In the genomic region with DNA sequence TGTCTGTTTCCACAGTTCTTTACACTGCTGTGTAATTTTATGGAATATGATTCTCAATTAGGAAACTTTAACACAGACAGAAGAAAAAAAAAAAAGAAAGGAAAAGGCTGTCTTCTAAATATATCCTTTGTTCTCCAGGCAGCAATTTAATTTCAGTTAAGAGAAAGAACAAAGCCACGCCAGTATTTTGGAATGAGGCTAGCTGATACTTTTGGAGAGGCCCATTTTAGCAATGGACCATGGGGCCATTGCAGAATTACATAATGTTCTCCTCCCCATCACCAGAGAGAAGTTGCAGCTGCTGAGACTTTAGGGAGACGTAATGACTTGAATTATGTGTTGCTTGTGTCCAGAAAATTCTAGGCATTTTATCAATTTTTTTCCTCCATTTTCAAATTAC, we compare ENCODE assay signal across 27 mouse cellular contexts.
DNase-seq lines count a peak whose midpoint lies in the region; ATAC-seq and TF ChIP-seq lines count a peak whose summit lies in the region.
"Had no signal": no experiment of that assay in that cellular context is flagged by ENCODE, and none has a peak within 500 bp of the region (broad histone marks: within the 10 kb centered on the region; RNA-seq: fewer than 3 reads in every experiment).

No protein-coding gene starts in this region.

- no peaks in the 10 kb centered on the region for H3K9me3 ChIP-seq in embryonic facial prominence, embryonic 14.5 days (ENCODE audit: control insufficient read depth, low read length)
- H3K9me3 ChIP-seq in embryonic facial prominence, embryonic 10.5 days = no peaks in the 10 kb centered on the region
- no peaks in the 10 kb centered on the region for H3K9me3 ChIP-seq in heart, embryonic 12.5 days (replicated peaks)
- H3K9me3 ChIP-seq: embryonic facial prominence, embryonic 15.5 days; forebrain, embryonic 10.5 days; heart, embryonic 15.5 days; hindbrain, embryonic 12.5 days had no signal

- no peak overlapping the region for H3K9ac ChIP-seq in embryonic facial prominence, embryonic 14.5 days (ENCODE audit: low read depth, low read length)
- H3K9ac ChIP-seq in heart, embryonic 12.5 days = no peak overlapping the region
- H3K9ac ChIP-seq: embryonic facial prominence, embryonic 15.5 days; heart, embryonic 15.5 days; hindbrain, embryonic 12.5 days had no signal

- TF ChIP-seq CTCF in left cerebral cortex, adult 2 months (IDR thresholded peaks at IDR 0.05) = no peak
- no peak for TF ChIP-seq CTCF in lung, adult 2 months (IDR thresholded peaks at IDR 0.05; ENCODE audit: insufficient read depth, low read length)

- ATAC-seq in embryonic facial prominence, embryonic 14.5 days (ENCODE audit: low read depth) = no peak
- ATAC-seq in heart, embryonic 12.5 days (ENCODE audit: insufficient number of reproducible peaks, low FRiP score) = no peak
- ATAC-seq: CD4-positive, CD25-positive, alpha-beta regulatory T cell, adult 4 months; forebrain, embryonic 14.5 days; hindbrain, embryonic 16.5 days; inflammation-experienced regulatory T-cells, adult 6 months had no signal

- H3K36me3 ChIP-seq in embryonic facial prominence, embryonic 14.5 days (ENCODE audit: control insufficient read depth, insufficient read depth, low read length) = no peaks in the 10 kb centered on the region
- no peaks in the 10 kb centered on the region for H3K36me3 ChIP-seq in embryonic facial prominence, embryonic 10.5 days (replicated peaks)
- no peaks in the 10 kb centered on the region for H3K36me3 ChIP-seq in heart, embryonic 12.5 days
- H3K36me3 ChIP-seq: embryonic facial prominence, embryonic 15.5 days; forebrain, embryonic 10.5 days; G1E; heart, embryonic 15.5 days; hindbrain, embryonic 12.5 days had no signal

- H3K4me1 ChIP-seq in embryonic facial prominence, embryonic 14.5 days (ENCODE audit: control insufficient read depth, insufficient read depth, low read length) = no peaks in the 10 kb centered on the region
- no peaks in the 10 kb centered on the region for H3K4me1 ChIP-seq in embryonic facial prominence, embryonic 10.5 days
- no peaks in the 10 kb centered on the region for H3K4me1 ChIP-seq in heart, embryonic 12.5 days (replicated peaks)
- H3K4me1 ChIP-seq in lung, adult 2 months (ENCODE audit: control insufficient read depth, insufficient read depth, low read length) = no peaks in the 10 kb centered on the region
- H3K4me1 ChIP-seq: embryonic facial prominence, embryonic 15.5 days; forebrain, embryonic 10.5 days; heart, embryonic 15.5 days; hindbrain, embryonic 12.5 days had no signal

- intact Hi-C loops in left cerebral cortex, adult 2 months (cut with DNase I) = loop anchor here (2.0 kb wide), 1 partner anchor 33 kb away; no protein-coding TSS in a partner anchor
- intact Hi-C loops in left cerebral cortex, postnatal 36 days (cut with DNase I) = loop anchor here (1.0 kb wide), 1 partner anchor 37 kb away; no protein-coding TSS in a partner anchor

- no peak overlapping the region for H3K4me2 ChIP-seq in embryonic facial prominence, embryonic 14.5 days (ENCODE audit: low read depth, low read length)
- H3K4me2 ChIP-seq in heart, embryonic 12.5 days = no peak overlapping the region
- H3K4me2 ChIP-seq: embryonic facial prominence, embryonic 15.5 days; heart, embryonic 15.5 days; hindbrain, embryonic 12.5 days had no signal

- no peak overlapping the region for H3K27ac ChIP-seq in embryonic facial prominence, embryonic 14.5 days (replicated peaks; ENCODE audit: low read depth, low read length)
- no peak overlapping the region for H3K27ac ChIP-seq in embryonic facial prominence, embryonic 10.5 days (replicated peaks)
- no peak overlapping the region for H3K27ac ChIP-seq in heart, embryonic 12.5 days (ENCODE audit: poor library complexity, severe bottlenecking)
- H3K27ac ChIP-seq in left cerebral cortex, adult 2 months = peak overlapping the region; percentile 24; the same call in 1 of the 2 replicates
- H3K27ac ChIP-seq: embryonic facial prominence, embryonic 15.5 days; forebrain, embryonic 10.5 days; heart, adult 2 months; heart, embryonic 15.5 days; hindbrain, embryonic 12.5 days had no signal

- TF ChIP-seq POLR2A in lung, adult 2 months (IDR thresholded peaks at IDR 0.05; ENCODE audit: borderline replicate concordance, extremely low read depth, low read depth, low read length) = no peak

- H3K4me3 ChIP-seq in embryonic facial prominence, embryonic 14.5 days (ENCODE audit: low read depth, low read length) = no peak overlapping the region
- no peak overlapping the region for H3K4me3 ChIP-seq in embryonic facial prominence, embryonic 10.5 days
- H3K4me3 ChIP-seq in heart, embryonic 12.5 days = no peak overlapping the region
- H3K4me3 ChIP-seq in left cerebral cortex, adult 2 months = no peak overlapping the region
- H3K4me3 ChIP-seq in lung, adult 2 months (replicated peaks; ENCODE audit: extremely low read depth, low read depth, low read length) = no peak overlapping the region
- H3K4me3 ChIP-seq: embryonic facial prominence, embryonic 15.5 days; erythroblast, embryonic 14.5 days; forebrain, embryonic 10.5 days; heart, adult 2 months; heart, embryonic 15.5 days; hindbrain, embryonic 12.5 days had no signal

- no peaks in the 10 kb centered on the region for H3K27me3 ChIP-seq in embryonic facial prominence, embryonic 14.5 days (replicated peaks; ENCODE audit: control insufficient read depth, insufficient read depth, low read length)
- no peaks in the 10 kb centered on the region for H3K27me3 ChIP-seq in embryonic facial prominence, embryonic 10.5 days (replicated peaks; ENCODE audit: low read depth, poor library complexity, severe bottlenecking)
- H3K27me3 ChIP-seq in heart, embryonic 12.5 days (replicated peaks) = no peaks in the 10 kb centered on the region
- H3K27me3 ChIP-seq: embryonic facial prominence, embryonic 15.5 days; heart, embryonic 15.5 days; hindbrain, embryonic 12.5 days had no signal

- 65% methylated on average over 2 of the region's 2 CpGs for WGBS in embryonic facial prominence, embryonic 14.5 days
- WGBS in embryonic facial prominence, embryonic 10.5 days = 81% methylated on average over 2 of the region's 2 CpGs
- 83% methylated on average over 2 of the region's 2 CpGs for WGBS in heart, embryonic 12.5 days
- 77% methylated on average over 2 of the region's 2 CpGs for WGBS in lung, adult 2 months

- DNase-seq in embryonic facial prominence, embryonic 14.5 days (ENCODE audit: low spot score) = peak; percentile 1
- DNase-seq in embryonic facial prominence, embryonic 10.5 days (ENCODE audit: low spot score) = no peak
- peak; percentile 1 to 4 for DNase-seq in heart, adult 9 months (ENCODE audit: low spot score in 2 of 2)
- no peak for DNase-seq in left cerebral cortex, adult 2 months (ENCODE audit: extremely low spot score in 1 of 2, low spot score in 2 of 2)
- DNase-seq in left cerebral cortex, postnatal 36 days (ENCODE audit: low spot score in 2 of 2) = no peak
- DNase-seq in lung, postnatal 36 days = peak; percentile 7
- no peak for DNase-seq in lung, adult 2 months
- DNase-seq: adrenal gland, adult 8-10 months; adrenal gland, postnatal 36 days; B cell, adult 2 months; cerebellum, adult 18-20 months; cerebellum, adult 9-11 months; cerebellum, postnatal 36 days; gastrocnemius, postnatal 10 days; heart, adult 2 months; heart, postnatal 4 days had no signal

Comparison
In these comparisons a context has a peak if more than half of its experiments do, and no peak if none do; other contexts are left out.
1. DNase-seq: peak in embryonic facial prominence, embryonic 14.5 days (single experiment), heart, adult 9 months (2 of 2) and lung, postnatal 36 days (single experiment); none in embryonic facial prominence, embryonic 10.5 days (single experiment), left cerebral cortex, adult 2 months (0 of 2), left cerebral cortex, postnatal 36 days (0 of 2) and lung, adult 2 months (single experiment).